Mouse (Mus musculus) small intestine, adult 2 months (tissue): Measurements from ENCODE around the gene Cblb.

Source experiments
- CTCF ChIP-seq: fragments of 200-500 bp; IDR thresholded peaks from 2 replicates; pipeline ENCODE4 v1.5.1; 2012; ENCODE audit warnings: low read depth, mild to moderate bottlenecking, control low read depth, inconsistent platforms, low read length, moderate library complexity, mixed read lengths; ENCODE audit not compliant: insufficient replicate concordance, insufficient read length; ENCODE audit errors: extremely low read depth
- POLR2A ChIP-seq: fragments of 200-500 bp; IDR thresholded peaks from 2 replicates; pipeline ENCODE4 v1.6.1; 2012; ENCODE audit warnings: low read depth, mild to moderate bottlenecking, control low read depth, inconsistent platforms, low read length, moderate library complexity

GRCm38 (mm10) chr16:51986207-51986606 lies 44.8 kb upstream of the Cblb start:
- no peak for TF ChIP-seq CTCF
- TF ChIP-seq POLR2A, result no peak
